Mouse (Mus musculus) erythroblast, embryonic 14.5 days (primary cell): ENCODE results near the gene Prf1.

Experiments used
- GATA1 ChIP-seq: IDR thresholded peaks from 2 replicates; pipeline ENCODE4 v1.6.1; 2012; ENCODE audit warnings: low read length, inconsistent platforms, mixed read lengths
- TAL1 ChIP-seq: IDR thresholded peaks from 3 replicates; pipeline ENCODE4 v1.6.1; 2012; ENCODE audit warnings: low read length, inconsistent platforms, mixed read lengths

DNA sequence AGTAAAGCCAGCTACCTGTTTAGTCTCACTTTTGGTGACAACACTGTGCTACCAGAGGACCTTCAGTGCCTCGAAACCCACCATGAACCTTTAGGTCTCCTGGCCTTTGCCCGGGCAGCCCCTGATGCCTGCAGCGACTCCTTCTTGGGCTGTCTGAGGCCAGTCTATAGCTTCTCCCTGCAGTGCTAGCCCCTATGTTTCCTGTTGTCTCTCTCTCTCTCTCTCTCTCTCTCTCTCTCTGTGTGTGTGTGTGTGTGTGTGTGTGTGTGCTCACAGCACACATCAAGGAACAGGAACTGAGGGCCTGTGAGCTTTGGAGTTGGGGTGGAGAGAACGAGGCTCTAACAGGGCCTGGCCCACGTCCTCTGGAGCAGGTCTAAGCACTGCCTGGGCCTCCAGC, 39.0 kb downstream of the Prf1 start:
- TF ChIP-seq TAL1 (no peak), GATA1 (no peak)
